In genomic region chr19:40962988-40963387, GRCm38 (mm10) we compare ENCODE assay signal across 8 mouse cellular contexts. TPM values are rescaled to one million over a fixed set of nuclear protein-coding genes. Genes with fewer than 3 reads are reported as not detected.
DNase-seq lines count a peak whose midpoint lies in the region; TF ChIP-seq lines count a peak whose summit lies in the region.

No protein-coding gene starts in this region.

- H3K27ac ChIP-seq in cerebellum, adult 2 months (ENCODE audit: insufficient read depth, low read length), result no peak overlapping the region
- peak overlapping the region; percentile 40 for H3K27ac ChIP-seq in macrophage

- H3K27me3 ChIP-seq in cerebellum, adult 2 months (ENCODE audit: control insufficient read depth, insufficient read depth, low read length), result no peaks in the 10 kb centered on the region; the same call in 1 of the 2 replicates
- H3K27me3 ChIP-seq in splenic B cell, adult 2 months (ENCODE audit: control insufficient read depth, insufficient read depth, low read length, poor library complexity, severe bottlenecking), result no peaks in the 10 kb centered on the region

- H3K4me3 ChIP-seq in cerebellum, adult 2 months (replicated peaks; ENCODE audit: insufficient read depth, low read depth, low read length), result no peak overlapping the region
- no peak overlapping the region for H3K4me3 ChIP-seq in macrophage (ENCODE audit: inconsistent target)

- H3K79me2 ChIP-seq in macrophage (ENCODE audit: inconsistent target), result peaks cover 20% of the 10 kb centered on the region; the same call in 1 of the 2 replicates

- TF ChIP-seq CTCF in cerebellum, adult 2 months (IDR thresholded peaks at IDR 0.05; ENCODE audit: borderline replicate concordance, insufficient read depth, low read depth, low read length), result peak; percentile 34; the same call in 1 of the 2 replicates

- 45% methylated on average over 12 of the region's 12 CpGs for WGBS in cerebellum, adult 2 months
- WGBS in macrophage (ENCODE audit: missing documents), result 5% methylated on average over 12 of the region's 12 CpGs

- no peak for TF ChIP-seq POLR2A in cerebellum, adult 2 months (IDR thresholded peaks at IDR 0.05; ENCODE audit: borderline replicate concordance, insufficient read depth, low read length)

- H3K4me1 ChIP-seq in cerebellum, adult 2 months (ENCODE audit: control insufficient read depth, insufficient read depth, low read length), result no peaks in the 10 kb centered on the region

- peak in 1 of 2 experiments; percentile 12 for DNase-seq in cerebellum, adult 2 months
- DNase-seq in cerebellum, adult 11-12 months, result no peak
- DNase-seq in urinary bladder, adult 18-20 months (ENCODE audit: low spot score in 2 of 2), result peak; percentile 6 to 38
- no peak for DNase-seq in urinary bladder, postnatal 10 days (ENCODE audit: low spot score)
- peak; percentile 66 for DNase-seq in gastrocnemius, postnatal 10 days
- DNase-seq in layer of hippocampus, adult 9-10 months (ENCODE audit: low spot score), result peak; percentile 26
- DNase-seq in splenic B cell, adult 2 months (ENCODE audit: low read depth, low spot score), result peak; percentile 96

- peaks cover 55% of the 10 kb centered on the region for H3K36me3 ChIP-seq in macrophage (ENCODE audit: inconsistent target)
- H3K36me3 ChIP-seq in splenic B cell, adult 2 months (ENCODE audit: control insufficient read depth, insufficient read depth, low read length, poor library complexity, severe bottlenecking), result peaks cover 52% of the 10 kb centered on the region

RNA-seq across cellular contexts. Expression of gene Blnk, which starts 31.3 kb away (rescaled TPM):
- polyA plus RNA-seq in cerebellum, adult 2 months (2012; rRNA removed), result 0.92 and 1.1 TPM in 2 replicates
- 1 to 10 TPM in 1 of 2 experiments, under 1 TPM in 1; 0.31 to 1.8 TPM for total RNA-seq in gastrocnemius, postnatal 10 days (2021)
- total RNA-seq in macrophage (2018; cell fraction: chromatin; rRNA removed), result 100 to 1,000 TPM; 104 to 264 (median 194) TPM
- 100 to 1,000 TPM; 161 to 197 (median 179) TPM for total RNA-seq in macrophage (2018; cell fraction: cytosol; rRNA removed)
- 100 to 1,000 TPM in 25 of 26 experiments, 10 to 100 TPM in 1; 97.5 to 181 (median 129) TPM for total RNA-seq in macrophage (2018; cell fraction: nucleus; rRNA removed)
- polyA plus RNA-seq in macrophage (2018), result 96.2 to 234 TPM (median 144 TPM) in 3 replicates

Comparison
In these comparisons a context has a peak if more than half of its experiments do, and no peak if none do; other contexts are left out.
1. DNase-seq: peak in urinary bladder, adult 18-20 months (2 of 2), gastrocnemius, postnatal 10 days (single experiment), layer of hippocampus, adult 9-10 months (single experiment) and splenic B cell, adult 2 months (single experiment); none in cerebellum, adult 11-12 months (single experiment) and urinary bladder, postnatal 10 days (single experiment).
2. RNA of gene Blnk, which starts 31.3 kb away (polyA plus RNA-seq): 96.2 to 234 TPM in macrophage; 0.92 to 1.1 TPM in cerebellum, adult 2 months; every median in the first group is over 10 times any median in the second.